Mouse (Mus musculus): ENCODE measurements around the gene Lrrk1. TPM values are rescaled to one million over a fixed set of nuclear protein-coding genes. Genes with fewer than 3 reads are reported as not detected.

Lrrk1 gene
- total RNA-seq, 4 experiments from 2014 or later: 8.8 to 10.2 (median 9.7) TPM

GRCm38 (mm10) chr7:66228610-66228920 lies 159.6 kb downstream of the Lrrk1 start:
- no peak for DNase-seq (ENCODE audit: low spot score)

- no peak for DNase-seq (ENCODE audit: low spot score)
Measured at GRCm38 (mm10) chr7:66227814-66228609, 160.1 kb downstream of the Lrrk1 start.

DNA sequence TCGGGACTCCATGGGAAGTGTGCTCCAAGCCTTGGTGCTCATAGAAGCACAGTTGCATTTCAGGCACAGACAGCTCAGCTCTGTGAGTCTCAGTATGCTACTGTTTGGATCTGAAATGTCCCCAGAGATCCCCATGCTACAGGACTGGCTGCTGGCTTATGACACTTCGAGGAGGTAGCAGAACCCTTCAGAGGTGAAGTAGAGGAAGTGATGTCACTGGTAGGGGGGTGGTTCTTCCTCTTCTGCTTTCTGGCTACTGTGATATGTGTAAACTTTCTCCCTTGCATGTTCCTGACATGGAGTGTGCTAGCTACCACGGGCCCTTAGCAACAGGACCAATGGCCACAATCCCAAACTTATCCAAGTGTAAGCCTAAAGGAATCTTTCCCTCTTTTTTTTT lies 162.3 kb downstream of the Lrrk1 start:
- no peak for DNase-seq (ENCODE audit: low spot score)

DNA sequence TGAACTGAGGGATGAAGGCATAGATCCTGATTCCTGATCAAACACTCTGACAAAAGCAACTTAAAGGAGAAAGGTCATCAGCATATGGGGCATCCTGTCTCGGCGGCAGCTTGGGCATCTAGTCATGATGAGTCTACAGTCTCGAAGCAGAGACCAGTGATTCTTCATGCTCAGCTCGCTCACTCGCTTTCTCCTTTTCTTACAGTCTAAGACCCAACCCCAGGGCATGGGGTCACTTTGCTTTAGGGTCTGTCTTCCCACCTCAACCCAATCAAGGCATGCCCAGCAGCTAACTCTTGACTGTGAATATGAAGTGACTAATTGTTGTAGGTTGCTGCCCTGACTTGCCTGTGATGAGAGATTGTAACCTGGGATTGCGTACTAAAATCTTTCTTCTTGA lies 163.6 kb downstream of the Lrrk1 start:
- no peak for DNase-seq (ENCODE audit: low spot score)

GRCm38 (mm10) chr7:66223731-66224130 lies 164.4 kb downstream of the Lrrk1 start:
- DNase-seq (ENCODE audit: low spot score): no peak

GRCm38 (mm10) chr7:66222621-66223091 lies 165.5 kb downstream of the Lrrk1 start:
- DNase-seq (ENCODE audit: low spot score): no peak

DNA sequence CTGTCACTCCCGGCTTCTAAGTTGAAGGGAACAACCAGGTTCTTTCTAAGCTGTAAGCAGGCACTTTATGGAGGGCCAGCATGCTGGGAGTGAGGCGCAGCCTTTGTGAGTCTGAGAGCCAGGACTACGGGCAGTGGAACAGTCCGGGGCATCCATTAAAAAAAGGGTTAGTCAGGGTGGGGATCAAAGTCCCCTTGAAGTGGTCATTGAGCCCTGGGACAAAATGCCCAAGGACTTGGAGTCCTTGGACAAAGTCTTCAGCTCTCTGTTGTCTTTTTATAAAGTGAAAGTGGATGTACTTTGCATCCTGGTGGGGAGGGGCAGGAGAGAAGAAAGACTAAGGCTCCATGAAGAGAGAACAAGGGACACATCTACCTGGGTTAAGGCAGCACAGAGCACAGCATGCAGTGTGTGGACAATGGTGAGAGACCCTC lies 168.3 kb downstream of the Lrrk1 start:
- no peak for DNase-seq (ENCODE audit: low spot score)

GRCm38 (mm10) chr7:66219028-66219793 lies 168.9 kb downstream of the Lrrk1 start:
- DNase-seq (ENCODE audit: low spot score): no peak

DNA sequence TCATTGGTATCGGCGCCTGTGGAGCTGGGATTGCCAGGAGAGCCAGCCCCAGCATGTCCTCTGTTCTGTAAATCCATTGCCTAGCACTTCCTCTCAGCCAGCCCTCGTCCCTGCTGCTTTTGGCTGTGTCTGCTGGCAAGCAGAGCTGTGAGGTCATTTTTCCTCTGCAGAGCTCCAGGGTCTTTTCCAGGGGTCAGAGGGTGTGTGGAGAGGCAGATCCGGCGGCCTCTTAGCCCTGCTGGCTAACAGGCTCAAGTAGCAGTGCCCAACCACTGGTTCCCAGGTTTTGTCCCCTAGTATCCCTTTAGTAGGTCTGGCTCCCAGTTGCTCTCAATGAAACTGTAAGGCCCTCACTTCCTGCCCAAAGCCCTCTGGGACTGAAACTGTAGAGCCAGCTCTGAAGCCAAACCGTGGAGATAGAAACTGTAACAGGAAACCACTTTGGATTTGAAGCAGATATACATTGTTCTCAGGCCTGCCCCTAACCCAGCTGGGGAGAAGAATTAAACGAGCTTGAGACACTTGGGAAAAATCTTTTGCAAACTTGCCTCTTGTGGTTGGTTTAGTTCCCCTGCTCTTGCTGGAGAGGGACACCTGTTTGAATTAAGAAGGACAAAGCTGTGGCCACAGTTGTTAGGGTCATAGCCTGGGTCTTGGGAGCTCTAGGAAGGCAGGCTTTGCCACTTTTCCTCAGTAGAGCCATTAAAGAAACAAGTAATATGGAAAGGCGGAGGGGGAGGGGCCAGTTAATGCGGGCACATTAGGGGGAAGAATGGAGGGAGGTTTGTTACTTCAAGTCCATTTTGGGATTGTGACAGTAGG lies 169.7 kb downstream of the Lrrk1 start:
- DNase-seq (ENCODE audit: low spot score): peak; percentile 71

GRCm38 (mm10) chr7:66217531-66218094 lies 170.5 kb downstream of the Lrrk1 start:
- DNase-seq (ENCODE audit: low spot score): no peak

- no peak for DNase-seq (ENCODE audit: low spot score)
Measured at GRCm38 (mm10) chr7:66217011-66217410, 171.1 kb downstream of the Lrrk1 start.

- DNase-seq (ENCODE audit: low spot score): no peak
Measured at GRCm38 (mm10) chr7:66215911-66216310, 172.2 kb downstream of the Lrrk1 start.

GRCm38 (mm10) chr7:66214477-66214876 lies 173.7 kb downstream of the Lrrk1 start:
- DNase-seq (ENCODE audit: low spot score): no peak

DNA sequence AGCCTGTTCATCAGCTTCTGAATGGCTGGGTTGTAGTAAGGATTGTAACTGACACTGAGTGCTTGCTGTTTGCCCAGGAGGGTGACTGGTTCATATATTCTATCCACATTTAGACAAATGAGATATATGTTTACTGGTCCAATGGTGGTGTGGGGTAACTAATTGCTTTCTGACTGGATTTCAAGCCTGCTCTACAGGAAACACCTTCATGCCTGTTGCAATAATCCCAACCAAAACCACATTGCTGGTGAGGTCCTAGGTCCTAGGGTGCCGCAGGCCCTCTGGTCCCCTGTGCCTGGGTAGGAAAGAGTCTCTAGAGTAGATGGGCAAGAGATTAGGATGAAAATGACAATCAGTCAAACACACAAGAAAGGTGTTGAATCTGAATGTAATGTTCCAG lies 175.3 kb downstream of the Lrrk1 start:
- DNase-seq (ENCODE audit: low spot score): no peak

DNA sequence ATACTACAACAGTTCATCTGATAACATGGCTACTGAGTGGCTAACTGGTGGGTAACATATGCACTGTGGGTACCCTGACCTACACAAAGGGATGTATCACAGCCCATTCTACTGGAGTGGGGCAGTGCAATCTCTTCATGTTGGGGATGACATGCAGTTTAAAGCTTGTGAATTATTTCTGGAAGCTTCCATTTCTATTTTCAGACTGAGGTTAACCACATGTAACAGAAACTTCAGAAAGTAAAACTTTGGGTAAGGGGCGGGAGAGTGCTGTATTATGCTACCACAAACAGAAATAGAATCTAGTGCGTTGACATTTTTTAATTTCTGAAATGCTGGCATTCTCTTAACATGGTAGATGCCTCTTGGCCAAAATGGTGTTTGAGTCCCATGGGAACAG lies 178.2 kb downstream of the Lrrk1 start:
- no peak for DNase-seq (ENCODE audit: low spot score)

- no peak for DNase-seq (ENCODE audit: low spot score)
Measured at GRCm38 (mm10) chr7:66201657-66202056, 186.5 kb downstream of the Lrrk1 start.

DNA sequence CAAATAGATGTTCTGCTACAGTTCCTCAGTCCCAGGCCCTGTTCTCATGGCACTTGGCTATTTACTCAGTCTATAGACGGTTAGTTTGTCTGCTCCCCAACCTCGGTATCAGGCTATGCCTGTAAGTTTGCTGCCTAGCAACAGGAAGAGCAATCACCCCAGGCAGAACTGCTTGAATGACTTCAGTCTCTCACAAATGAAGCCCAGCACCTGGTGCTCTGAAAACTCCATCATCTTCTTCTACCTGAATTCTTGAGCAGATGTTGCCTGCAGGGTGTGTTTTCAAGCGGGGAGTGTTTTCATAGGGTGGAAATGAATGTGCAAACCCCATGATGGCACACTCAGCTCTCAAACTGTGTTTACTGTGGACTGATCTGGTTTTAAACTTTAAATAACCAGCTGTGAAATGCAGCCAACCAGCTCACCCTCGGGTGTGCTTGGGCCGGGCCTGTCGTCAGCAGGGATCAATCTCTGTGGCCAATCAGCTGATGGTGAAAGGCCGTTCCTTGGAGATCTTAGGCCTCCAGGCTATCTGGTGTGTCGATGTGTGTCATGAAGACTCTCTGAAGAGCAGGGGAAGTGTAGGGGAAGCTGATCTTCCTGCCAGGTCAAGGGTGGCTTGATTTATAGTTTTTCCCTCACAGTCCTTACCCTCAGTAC lies 187.2 kb downstream of the Lrrk1 start:
- DNase-seq (ENCODE audit: low spot score): no peak

- DNase-seq (ENCODE audit: low spot score): no peak
Measured at GRCm38 (mm10) chr7:66200383-66200782, 187.8 kb downstream of the Lrrk1 start.

GRCm38 (mm10) chr7:66199391-66199831 lies 188.7 kb downstream of the Lrrk1 start:
- no peak for DNase-seq (ENCODE audit: low spot score)

- no peak for DNase-seq (ENCODE audit: low spot score)
Measured at GRCm38 (mm10) chr7:66198416-66198815, 189.7 kb downstream of the Lrrk1 start.
